Mouse (Mus musculus): Measurements from ENCODE around the gene Gm17428.

DNA sequence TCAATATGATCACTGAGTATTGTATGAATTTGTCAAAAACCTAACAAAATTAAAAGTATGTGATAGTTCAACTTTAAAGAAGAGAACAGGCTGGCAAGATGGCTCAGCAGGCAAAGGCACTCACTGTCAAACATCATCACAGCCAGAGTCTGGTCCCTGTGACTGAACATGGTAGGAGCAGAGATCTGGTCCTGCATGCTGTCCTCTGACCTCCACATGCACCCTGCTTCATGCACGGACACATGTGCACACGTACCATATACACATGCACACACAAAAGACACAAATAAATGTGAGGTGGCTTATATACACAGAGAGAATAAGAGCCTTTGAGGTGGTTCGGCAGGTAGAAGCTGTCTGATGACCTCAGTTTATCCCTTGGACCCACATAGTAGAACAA is 21.3 kb upstream of the Gm17428 start:
- TF ChIP-seq POLR2A (IDR thresholded peaks at IDR 0.05; ENCODE audit: insufficient read depth, low read length) (no peak), CTCF (IDR thresholded peaks at IDR 0.05; ENCODE audit: low read depth, low read length) (no peak)

Measured in ES-Bruce4 (cell line).